Mouse (Mus musculus) adrenal gland, adult 8-10 months (tissue): ENCODE data around the gene Ccdc117. TPM values are rescaled to one million over a fixed set of nuclear protein-coding genes. Genes with fewer than 3 reads are reported as not detected.

Source experiments
- total RNA-seq, 4 experiments: library from RNA; stranded (reverse); gene quantifications; 2 replicates each; pipeline ENCODE4 v1.2.4; 2022

Ccdc117 gene
- total RNA-seq, 4 experiments from 2014 or later = 23.8 to 34.9 (median 28.8) TPM

Other genes starting within 250 kb of the Ccdc117 start
- gene Znrf3, start 97.3 kb downstream of the Ccdc117 start, total RNA-seq = 10 to 100 TPM; 26.1 to 41.3 (median 36.4) TPM
- 100 to 1,000 TPM; 163 to 269 (median 179) TPM for gene Xbp1, start 21.5 kb downstream of the Ccdc117 start, total RNA-seq
- not detected for gene Ankrd36, start 27.5 kb upstream of the Ccdc117 start, total RNA-seq
- 100 to 1,000 TPM; 102 to 222 (median 154) TPM for gene Mrps24, start 173.5 kb upstream of the Ccdc117 start, total RNA-seq
- 10 to 100 TPM; 63.6 to 83.8 (median 65.6) TPM for gene Urgcp, start 220.2 kb upstream of the Ccdc117 start, total RNA-seq
- 10 to 100 TPM; 70.7 to 98.8 (median 74.0) TPM for gene Dbnl, start 246.3 kb upstream of the Ccdc117 start, total RNA-seq